Mouse (Mus musculus): ENCODE results near the gene Erc2. TPM values are rescaled to one million over a fixed set of nuclear protein-coding genes. Genes with fewer than 3 reads are reported as not detected.

The Erc2 gene
- total and polyA plus RNA-seq, 2 experiments, result 6.1 to 7.0 TPM

- DNase-seq (ENCODE audit: extremely low read depth, low read depth, low spot score), result peak; percentile 95
- Histone ChIP-seq H3K36me3 (ENCODE audit: control insufficient read depth, insufficient read depth, low read length) (no peaks in the 10 kb centered on the region), H3K9ac (ENCODE audit: low read depth, low read length) (0 out of 2 replicates have a peak overlapping the region, but pooled peaks have one; percentile 29), H3K4me1 (ENCODE audit: control insufficient read depth, insufficient read depth, low read length) (peaks cover 15% of the 10 kb centered on the region), H3K27ac (replicated peaks; ENCODE audit: insufficient read depth, low read depth, low read length) (peak overlapping the region; percentile 99), H3K4me3 (ENCODE audit: insufficient read depth, low read depth, low read length) (no peak overlapping the region), H3K27me3 (ENCODE audit: control insufficient read depth, insufficient read depth, low read length) (no peaks in the 10 kb centered on the region), H3K79me2 (ENCODE audit: control insufficient read depth, insufficient read depth, low read length) (no peaks in the 10 kb centered on the region)
- 24% methylated on average over 3 of the region's 3 CpGs for WGBS
- no peak for TF ChIP-seq CTCF (IDR thresholded peaks at IDR 0.05; ENCODE audit: low read depth, low read length)
- TF ChIP-seq POLR2A (IDR thresholded peaks at IDR 0.05; ENCODE audit: extremely low read depth, insufficient read depth, low read length), result no peak
These were observed 60.3 kb downstream of the Erc2 start for GRCm38 (mm10) chr14:27682368-27683052.

- H3K4me3 ChIP-seq (ENCODE audit: insufficient read depth, low read depth, low read length), result no peak overlapping the region
- 94% methylated on average over 7 of the region's 7 CpGs for WGBS
- DNase-seq (ENCODE audit: extremely low read depth, low read depth, low spot score), result no peak
- peaks cover 3% of the 10 kb centered on the region; the same call in 1 of the 2 replicates for H3K4me1 ChIP-seq (ENCODE audit: control insufficient read depth, insufficient read depth, low read length)
- TF ChIP-seq CTCF (IDR thresholded peaks at IDR 0.05; ENCODE audit: low read depth, low read length), result no peak
- TF ChIP-seq POLR2A (IDR thresholded peaks at IDR 0.05; ENCODE audit: extremely low read depth, insufficient read depth, low read length), result no peak
- no peak overlapping the region for H3K27ac ChIP-seq (replicated peaks; ENCODE audit: insufficient read depth, low read depth, low read length)
- no peaks in the 10 kb centered on the region for H3K36me3 ChIP-seq (ENCODE audit: control insufficient read depth, insufficient read depth, low read length)
- no peaks in the 10 kb centered on the region for H3K27me3 ChIP-seq (ENCODE audit: control insufficient read depth, insufficient read depth, low read length)
- H3K9ac ChIP-seq (ENCODE audit: low read depth, low read length), result no peak overlapping the region
- no peaks in the 10 kb centered on the region for H3K79me2 ChIP-seq (ENCODE audit: control insufficient read depth, insufficient read depth, low read length)
These were observed 73.6 kb downstream of the Erc2 start for GRCm38 (mm10) chr14:27695781-27696180.

GRCm38 (mm10) chr14:27717364-27717763, 95.1 kb downstream of the Erc2 start:
- H3K27me3 ChIP-seq (ENCODE audit: control insufficient read depth, insufficient read depth, low read length), result no peaks in the 10 kb centered on the region
- no peak for DNase-seq (ENCODE audit: extremely low read depth, low read depth, low spot score)
- WGBS, result 95% methylated on average over 7 of the region's 7 CpGs
- no peak overlapping the region for H3K4me3 ChIP-seq (ENCODE audit: insufficient read depth, low read depth, low read length)
- no peak overlapping the region for H3K27ac ChIP-seq (replicated peaks; ENCODE audit: insufficient read depth, low read depth, low read length)
- no peaks in the 10 kb centered on the region for H3K4me1 ChIP-seq (ENCODE audit: control insufficient read depth, insufficient read depth, low read length)
- no peaks in the 10 kb centered on the region for H3K36me3 ChIP-seq (ENCODE audit: control insufficient read depth, insufficient read depth, low read length)
- H3K79me2 ChIP-seq (ENCODE audit: control insufficient read depth, insufficient read depth, low read length), result no peaks in the 10 kb centered on the region
- H3K9ac ChIP-seq (ENCODE audit: low read depth, low read length), result no peak overlapping the region
- no peak for TF ChIP-seq CTCF (IDR thresholded peaks at IDR 0.05; ENCODE audit: low read depth, low read length)
- no peak for TF ChIP-seq POLR2A (IDR thresholded peaks at IDR 0.05; ENCODE audit: extremely low read depth, insufficient read depth, low read length)

DNA sequence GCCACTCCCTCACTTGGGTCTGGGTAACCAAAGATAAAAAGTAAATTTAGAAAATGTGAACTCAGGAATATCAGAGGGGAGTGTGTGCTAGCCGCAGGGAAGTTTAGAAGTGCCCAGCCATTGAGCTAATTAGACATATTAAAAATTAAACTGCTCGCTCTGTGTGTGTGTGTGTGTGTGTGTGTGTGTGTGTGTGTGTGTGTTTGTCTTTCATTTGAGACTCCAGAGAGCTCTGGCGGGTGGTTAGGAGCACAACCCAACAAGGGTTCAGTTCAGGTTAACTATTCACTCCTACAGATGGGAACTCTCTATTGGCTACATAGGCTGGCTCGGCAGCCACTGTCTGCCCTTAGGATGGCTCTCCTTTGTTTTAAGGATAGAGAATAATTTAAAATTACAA, 97.4 kb downstream of the Erc2 start:
- Histone ChIP-seq H3K36me3 (ENCODE audit: control insufficient read depth, insufficient read depth, low read length) (no peaks in the 10 kb centered on the region), H3K4me3 (ENCODE audit: insufficient read depth, low read depth, low read length) (no peak overlapping the region), H3K4me1 (ENCODE audit: control insufficient read depth, insufficient read depth, low read length) (no peaks in the 10 kb centered on the region), H3K79me2 (ENCODE audit: control insufficient read depth, insufficient read depth, low read length) (no peaks in the 10 kb centered on the region), H3K27me3 (ENCODE audit: control insufficient read depth, insufficient read depth, low read length) (no peaks in the 10 kb centered on the region), H3K27ac (replicated peaks; ENCODE audit: insufficient read depth, low read depth, low read length) (no peak overlapping the region), H3K9ac (ENCODE audit: low read depth, low read length) (no peak overlapping the region)
- no peak for DNase-seq (ENCODE audit: extremely low read depth, low read depth, low spot score)
- 67% methylated on average over 4 of the region's 4 CpGs for WGBS
- TF ChIP-seq CTCF (IDR thresholded peaks at IDR 0.05; ENCODE audit: low read depth, low read length), result no peak
- no peak for TF ChIP-seq POLR2A (IDR thresholded peaks at IDR 0.05; ENCODE audit: extremely low read depth, insufficient read depth, low read length)

DNA sequence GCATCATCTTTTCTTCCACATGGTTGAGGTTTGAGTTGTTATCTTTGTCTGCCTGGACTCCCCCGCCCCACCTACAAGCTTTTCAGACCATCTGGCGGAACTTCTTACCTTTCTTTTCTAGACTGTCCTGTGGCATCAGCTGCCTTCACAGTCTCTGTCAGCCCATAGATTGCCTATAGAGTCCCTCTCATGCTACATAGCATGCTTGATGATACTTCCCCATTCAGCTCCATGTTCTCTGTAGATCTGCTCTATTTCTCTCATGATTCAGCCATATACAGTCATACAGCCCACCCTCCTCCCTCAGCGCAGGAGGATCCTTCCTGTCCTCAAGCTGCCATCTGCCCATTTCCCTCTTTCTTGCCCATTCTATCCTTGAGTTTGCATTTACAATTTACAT, 98.7 kb downstream of the Erc2 start:
- DNase-seq (ENCODE audit: extremely low read depth, low read depth, low spot score), result no peak
- TF ChIP-seq POLR2A (IDR thresholded peaks at IDR 0.05; ENCODE audit: extremely low read depth, insufficient read depth, low read length), result no peak
- no peak for TF ChIP-seq CTCF (IDR thresholded peaks at IDR 0.05; ENCODE audit: low read depth, low read length)
- WGBS, result 99% methylated on average over 3 of the region's 3 CpGs
- no peaks in the 10 kb centered on the region for H3K27me3 ChIP-seq (ENCODE audit: control insufficient read depth, insufficient read depth, low read length)
- H3K36me3 ChIP-seq (ENCODE audit: control insufficient read depth, insufficient read depth, low read length), result no peaks in the 10 kb centered on the region
- H3K79me2 ChIP-seq (ENCODE audit: control insufficient read depth, insufficient read depth, low read length), result no peaks in the 10 kb centered on the region
- H3K27ac ChIP-seq (replicated peaks; ENCODE audit: insufficient read depth, low read depth, low read length), result no peak overlapping the region
- H3K9ac ChIP-seq (ENCODE audit: low read depth, low read length), result no peak overlapping the region
- H3K4me1 ChIP-seq (ENCODE audit: control insufficient read depth, insufficient read depth, low read length), result no peaks in the 10 kb centered on the region
- H3K4me3 ChIP-seq (ENCODE audit: insufficient read depth, low read depth, low read length), result no peak overlapping the region

- no peaks in the 10 kb centered on the region for H3K36me3 ChIP-seq (ENCODE audit: control insufficient read depth, insufficient read depth, low read length)
- no peak overlapping the region for H3K27ac ChIP-seq (replicated peaks; ENCODE audit: insufficient read depth, low read depth, low read length)
- no peaks in the 10 kb centered on the region for H3K4me1 ChIP-seq (ENCODE audit: control insufficient read depth, insufficient read depth, low read length)
- 89% methylated on average over 3 of the region's 3 CpGs for WGBS
- no peak for DNase-seq (ENCODE audit: extremely low read depth, low read depth, low spot score)
- no peaks in the 10 kb centered on the region for H3K79me2 ChIP-seq (ENCODE audit: control insufficient read depth, insufficient read depth, low read length)
- no peak overlapping the region for H3K4me3 ChIP-seq (ENCODE audit: insufficient read depth, low read depth, low read length)
- no peaks in the 10 kb centered on the region for H3K27me3 ChIP-seq (ENCODE audit: control insufficient read depth, insufficient read depth, low read length)
- H3K9ac ChIP-seq (ENCODE audit: low read depth, low read length), result no peak overlapping the region
- TF ChIP-seq POLR2A (IDR thresholded peaks at IDR 0.05; ENCODE audit: extremely low read depth, insufficient read depth, low read length) (no peak), CTCF (IDR thresholded peaks at IDR 0.05; ENCODE audit: low read depth, low read length) (no peak)
These were observed 99.5 kb downstream of the Erc2 start for GRCm38 (mm10) chr14:27721759-27722158.
